Mouse (Mus musculus): ENCODE measurements around the gene Gm10217. TPM values are rescaled to one million over a fixed set of nuclear protein-coding genes. Genes with fewer than 3 reads are reported as not detected.

The Gm10217 gene
- polyA plus RNA-seq (2012; fragmentation: generic; extraction: Trizol) = not detected
- long read RNA-seq, experiment 1 = 0 reads
- long read RNA-seq, experiment 2 = 0 reads

GRCm38 (mm10) chr8:9863951-9864350, at the start of gene Gm10217:
Gene Gm10217, plus strand, starts transcription at chr8:9864251.
- Histone ChIP-seq H3K27me3 (ENCODE audit: control insufficient read depth, insufficient read depth, insufficient read length) (no peaks in the 10 kb centered on the region), H3K79me2 (ENCODE audit: control insufficient read depth, insufficient read depth) (no peaks in the 10 kb centered on the region), H3ac (ENCODE audit: control insufficient read depth, insufficient read length, low read depth) (no peak within 1 kb of the TSS), H3K36me3 (ENCODE audit: control insufficient read depth, insufficient read depth) (no peaks in the 10 kb centered on the region), H3K4me3 (ENCODE audit: insufficient read depth, poor library complexity, severe bottlenecking) (no peak within 1 kb of the TSS), H3K79me3 (ENCODE audit: low read depth) (no peaks in the 10 kb centered on the region)
- no peak for TF ChIP-seq CTCF (IDR thresholded peaks at IDR 0.05; ENCODE audit: control insufficient read depth, insufficient read depth, insufficient read length)
- no peak for TF ChIP-seq FOSL1 (IDR thresholded peaks at IDR 0.05; ENCODE audit: insufficient read depth, low read length, poor library complexity, severe bottlenecking)
- TF ChIP-seq USF1 (IDR thresholded peaks at IDR 0.05; ENCODE audit: low read depth) = no peak
- TF ChIP-seq CEBPB (IDR thresholded peaks at IDR 0.05; ENCODE audit: low read depth) = no peak
- TF ChIP-seq MAX (IDR thresholded peaks at IDR 0.05) = no peak

GRCm38 (mm10) chr8:9824770-9825169, 39.3 kb upstream of the Gm10217 start:
- H3K27me3 ChIP-seq (ENCODE audit: control insufficient read depth, insufficient read depth, insufficient read length) = no peaks in the 10 kb centered on the region
- H3K36me3 ChIP-seq (ENCODE audit: control insufficient read depth, insufficient read depth) = no peaks in the 10 kb centered on the region
- no peak overlapping the region for H3ac ChIP-seq (ENCODE audit: control insufficient read depth, insufficient read length, low read depth)
- no peaks in the 10 kb centered on the region for H3K79me3 ChIP-seq (ENCODE audit: low read depth)
- H3K4me3 ChIP-seq (ENCODE audit: insufficient read depth, poor library complexity, severe bottlenecking) = no peak overlapping the region
- H3K79me2 ChIP-seq (ENCODE audit: control insufficient read depth, insufficient read depth) = no peaks in the 10 kb centered on the region
- TF ChIP-seq FOSL1 (IDR thresholded peaks at IDR 0.05; ENCODE audit: insufficient read depth, low read length, poor library complexity, severe bottlenecking) (no peak), CEBPB (IDR thresholded peaks at IDR 0.05; ENCODE audit: low read depth) (no peak), MYOD1 (IDR thresholded peaks at IDR 0.05; ENCODE audit: control insufficient read depth, insufficient read length, low read depth) (no peak), MAX (IDR thresholded peaks at IDR 0.05) (no peak), MYOG (IDR thresholded peaks at IDR 0.05; ENCODE audit: control insufficient read depth, extremely low read depth, insufficient read length) (no peak), USF1 (IDR thresholded peaks at IDR 0.05; ENCODE audit: low read depth) (no peak), CTCF (IDR thresholded peaks at IDR 0.05; ENCODE audit: control insufficient read depth, insufficient read depth, insufficient read length) (no peak)

DNA sequence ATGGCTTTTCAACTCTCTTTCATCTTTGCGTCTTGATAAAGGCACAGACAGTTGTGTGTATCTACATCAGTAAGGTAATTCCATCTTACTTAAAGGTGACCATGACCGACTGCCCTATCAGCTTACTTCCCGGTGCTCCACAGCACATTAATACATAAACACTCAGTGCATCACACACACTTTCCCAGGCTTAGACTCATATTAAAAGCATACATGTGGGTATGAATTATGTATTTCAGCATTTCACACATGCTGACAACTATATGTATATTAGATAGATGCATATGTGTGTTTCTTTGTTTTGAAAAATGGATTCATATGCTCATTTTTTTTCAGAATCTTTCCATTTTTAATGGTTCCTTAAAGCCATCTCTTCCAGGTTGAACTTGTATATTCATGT, 23.8 kb upstream of the Gm10217 start:
- H3K79me3 ChIP-seq (ENCODE audit: low read depth) = no peaks in the 10 kb centered on the region
- TF ChIP-seq FOSL1 (IDR thresholded peaks at IDR 0.05; ENCODE audit: insufficient read depth, low read length, poor library complexity, severe bottlenecking) (no peak), MYOG (IDR thresholded peaks at IDR 0.05; ENCODE audit: control insufficient read depth, extremely low read depth, insufficient read length) (no peak), USF1 (IDR thresholded peaks at IDR 0.05; ENCODE audit: low read depth) (no peak), CEBPB (IDR thresholded peaks at IDR 0.05; ENCODE audit: low read depth) (no peak), MYOD1 (IDR thresholded peaks at IDR 0.05; ENCODE audit: control insufficient read depth, insufficient read length, low read depth) (no peak), MAX (IDR thresholded peaks at IDR 0.05) (no peak), CTCF (IDR thresholded peaks at IDR 0.05; ENCODE audit: control insufficient read depth, insufficient read depth, insufficient read length) (no peak)

DNA sequence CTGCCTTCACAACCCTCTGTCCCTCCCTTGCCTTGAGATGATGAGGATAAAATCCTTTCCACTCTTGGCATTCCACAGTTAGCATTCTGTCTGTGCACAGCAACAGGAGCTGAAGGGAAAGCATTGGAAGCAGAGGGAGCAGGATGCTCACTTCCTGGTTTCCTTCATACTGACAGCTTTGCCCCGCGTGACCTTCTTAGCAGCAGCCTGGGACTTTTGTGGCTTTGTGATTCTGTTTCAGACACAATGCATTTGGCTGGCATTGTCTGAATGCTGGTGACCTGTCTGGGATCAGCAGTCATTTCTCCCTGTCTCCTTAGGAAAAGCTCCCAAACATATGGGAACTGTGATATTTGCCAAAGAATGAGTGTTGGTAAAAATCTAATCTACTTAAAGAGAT, 4.8 kb upstream of the Gm10217 start:
- Histone ChIP-seq H3K79me3 (ENCODE audit: low read depth) (no peaks in the 10 kb centered on the region), H3K79me2 (ENCODE audit: control insufficient read depth, insufficient read depth) (no peaks in the 10 kb centered on the region), H3K36me3 (ENCODE audit: control insufficient read depth, insufficient read depth) (no peaks in the 10 kb centered on the region), H3K4me3 (ENCODE audit: insufficient read depth, poor library complexity, severe bottlenecking) (no peak overlapping the region), H3ac (ENCODE audit: control insufficient read depth, insufficient read length, low read depth) (no peak overlapping the region), H3K27me3 (ENCODE audit: control insufficient read depth, insufficient read depth, insufficient read length) (no peaks in the 10 kb centered on the region)
- no peak for TF ChIP-seq CEBPB (IDR thresholded peaks at IDR 0.05; ENCODE audit: low read depth)
- TF ChIP-seq CTCF (IDR thresholded peaks at IDR 0.05; ENCODE audit: control insufficient read depth, insufficient read depth, insufficient read length) = no peak
- no peak for TF ChIP-seq MYOG (IDR thresholded peaks at IDR 0.05; ENCODE audit: control insufficient read depth, extremely low read depth, insufficient read length)
- no peak for TF ChIP-seq MAX (IDR thresholded peaks at IDR 0.05)
- TF ChIP-seq MYOD1 (IDR thresholded peaks at IDR 0.05; ENCODE audit: control insufficient read depth, insufficient read length, low read depth) = no peak
- no peak for TF ChIP-seq FOSL1 (IDR thresholded peaks at IDR 0.05; ENCODE audit: insufficient read depth, low read length, poor library complexity, severe bottlenecking)
- no peak for TF ChIP-seq USF1 (IDR thresholded peaks at IDR 0.05; ENCODE audit: low read depth)

More for the DNA sequence above, 23.8 kb upstream of the Gm10217 start:
- H3K4me3 ChIP-seq (ENCODE audit: insufficient read depth, poor library complexity, severe bottlenecking) = no peak overlapping the region
- no peaks in the 10 kb centered on the region for H3K36me3 ChIP-seq (ENCODE audit: control insufficient read depth, insufficient read depth)
- no peaks in the 10 kb centered on the region for H3K27me3 ChIP-seq (ENCODE audit: control insufficient read depth, insufficient read depth, insufficient read length)
- no peak overlapping the region for H3ac ChIP-seq (ENCODE audit: control insufficient read depth, insufficient read length, low read depth)
- no peaks in the 10 kb centered on the region for H3K79me2 ChIP-seq (ENCODE audit: control insufficient read depth, insufficient read depth)

GRCm38 (mm10) chr8:9860539-9861203, 3.4 kb upstream of the Gm10217 start:
- TF ChIP-seq FOSL1 (IDR thresholded peaks at IDR 0.05; ENCODE audit: insufficient read depth, low read length, poor library complexity, severe bottlenecking) (no peak), MYOD1 (IDR thresholded peaks at IDR 0.05; ENCODE audit: control insufficient read depth, insufficient read length, low read depth) (no peak), MAX (IDR thresholded peaks at IDR 0.05) (no peak), MYOG (IDR thresholded peaks at IDR 0.05; ENCODE audit: control insufficient read depth, extremely low read depth, insufficient read length) (no peak), CEBPB (IDR thresholded peaks at IDR 0.05; ENCODE audit: low read depth) (no peak), CTCF (IDR thresholded peaks at IDR 0.05; ENCODE audit: control insufficient read depth, insufficient read depth, insufficient read length) (no peak), USF1 (IDR thresholded peaks at IDR 0.05; ENCODE audit: low read depth) (no peak)
- Histone ChIP-seq H3K27me3 (ENCODE audit: control insufficient read depth, insufficient read depth, insufficient read length) (no peaks in the 10 kb centered on the region), H3K4me3 (ENCODE audit: insufficient read depth, poor library complexity, severe bottlenecking) (no peak overlapping the region), H3K79me2 (ENCODE audit: control insufficient read depth, insufficient read depth) (no peaks in the 10 kb centered on the region), H3ac (ENCODE audit: control insufficient read depth, insufficient read length, low read depth) (no peak overlapping the region), H3K79me3 (ENCODE audit: low read depth) (no peaks in the 10 kb centered on the region), H3K36me3 (ENCODE audit: control insufficient read depth, insufficient read depth) (no peaks in the 10 kb centered on the region)
